Mouse (Mus musculus): ENCODE measurements at regions not wholly inside any gene's neighbourhood (a gene's known extent, or its start where the extent isn't known, plus 50 kb on each side); places are given as distances from the start of the nearest gene placed in this dataset.

- ATAC-seq (ENCODE audit: low FRiP score, low read depth), result peak; percentile 23; the same call in 1 of the 2 replicates
- H3K9me3 ChIP-seq, result no peaks in the 10 kb centered on the region
- no peaks in the 10 kb centered on the region for H3K36me3 ChIP-seq
- 90% methylated on average over 8 of the region's 8 CpGs for WGBS
- H3K27me3 ChIP-seq, result no peaks in the 10 kb centered on the region
- no peak overlapping the region for H3K4me3 ChIP-seq
- no peak overlapping the region for H3K4me2 ChIP-seq (replicated peaks)
- H3K9ac ChIP-seq (replicated peaks), result no peak overlapping the region
- H3K4me1 ChIP-seq, result no peaks in the 10 kb centered on the region
- H3K27ac ChIP-seq (replicated peaks), result no peak overlapping the region
Measured at GRCm38 (mm10) chr16:87060473-87060872, 293.5 kb upstream of the N6amt1 start.

- WGBS, result 82% methylated on average over 8 of the region's 8 CpGs
- no peak for ATAC-seq (ENCODE audit: low FRiP score, low read depth)
- no peak overlapping the region for H3K9ac ChIP-seq (replicated peaks)
- no peak overlapping the region for H3K4me3 ChIP-seq
- H3K27ac ChIP-seq (replicated peaks), result no peak overlapping the region
- no peak overlapping the region for H3K4me2 ChIP-seq (replicated peaks)
- no peaks in the 10 kb centered on the region for H3K36me3 ChIP-seq
- no peaks in the 10 kb centered on the region for H3K27me3 ChIP-seq
- no peaks in the 10 kb centered on the region for H3K9me3 ChIP-seq
- no peaks in the 10 kb centered on the region for H3K4me1 ChIP-seq
Measured at GRCm38 (mm10) chr16:87049741-87050383, 304.1 kb upstream of the N6amt1 start.

GRCm38 (mm10) chr16:87044773-87045561 lies 309.0 kb upstream of the N6amt1 start:
- Histone ChIP-seq H3K36me3 (no peaks in the 10 kb centered on the region), H3K4me2 (replicated peaks) (no peak overlapping the region), H3K9ac (replicated peaks) (no peak overlapping the region), H3K27me3 (no peaks in the 10 kb centered on the region), H3K9me3 (no peaks in the 10 kb centered on the region), H3K4me3 (no peak overlapping the region), H3K27ac (replicated peaks) (no peak overlapping the region), H3K4me1 (no peaks in the 10 kb centered on the region)
- 36% methylated on average over 5 of the region's 5 CpGs for WGBS
- ATAC-seq (ENCODE audit: low FRiP score, low read depth), result 0 out of 2 replicates have a peak, but pooled peaks have one; percentile 41

GRCm38 (mm10) chr16:87043689-87044088 lies 310.3 kb upstream of the N6amt1 start:
- H3K4me1 ChIP-seq, result no peaks in the 10 kb centered on the region
- H3K27ac ChIP-seq (replicated peaks), result no peak overlapping the region

GRCm38 (mm10) chr16:87040366-87040765 lies 313.6 kb upstream of the N6amt1 start:
- no peak for ATAC-seq (ENCODE audit: low FRiP score, low read depth)
- Histone ChIP-seq H3K4me3 (no peak overlapping the region), H3K36me3 (no peaks in the 10 kb centered on the region), H3K27me3 (no peaks in the 10 kb centered on the region), H3K4me1 (no peaks in the 10 kb centered on the region), H3K9ac (replicated peaks) (no peak overlapping the region), H3K27ac (replicated peaks) (no peak overlapping the region), H3K9me3 (no peaks in the 10 kb centered on the region), H3K4me2 (replicated peaks) (no peak overlapping the region)
- 93% methylated on average over 4 of the region's 4 CpGs for WGBS

More at GRCm38 (mm10) chr16:87043689-87044088, 310.3 kb upstream of the N6amt1 start:
- Histone ChIP-seq H3K36me3 (no peaks in the 10 kb centered on the region), H3K27me3 (no peaks in the 10 kb centered on the region), H3K9ac (replicated peaks) (no peak overlapping the region), H3K4me3 (no peak overlapping the region), H3K4me2 (replicated peaks) (no peak overlapping the region), H3K9me3 (no peaks in the 10 kb centered on the region)
- ATAC-seq (ENCODE audit: low FRiP score, low read depth), result no peak

- no peaks in the 10 kb centered on the region for H3K9me3 ChIP-seq
- no peaks in the 10 kb centered on the region for H3K4me1 ChIP-seq
- no peak overlapping the region for H3K4me3 ChIP-seq
- no peak overlapping the region for H3K27ac ChIP-seq (replicated peaks)
- no peak overlapping the region for H3K9ac ChIP-seq (replicated peaks)
- 79% methylated on average over 1 of the region's 1 CpGs for WGBS
- no peaks in the 10 kb centered on the region for H3K36me3 ChIP-seq
- H3K4me2 ChIP-seq (replicated peaks), result no peak overlapping the region
- no peak for ATAC-seq (ENCODE audit: low FRiP score, low read depth)
- H3K27me3 ChIP-seq, result no peaks in the 10 kb centered on the region
Measured at GRCm38 (mm10) chr16:87039861-87040260, 314.1 kb upstream of the N6amt1 start.

GRCm38 (mm10) chr16:87037061-87037460 lies 316.9 kb upstream of the N6amt1 start:
- no peak overlapping the region for H3K4me2 ChIP-seq (replicated peaks)
- H3K9me3 ChIP-seq, result no peaks in the 10 kb centered on the region
- no peak overlapping the region for H3K9ac ChIP-seq (replicated peaks)
- no peaks in the 10 kb centered on the region for H3K27me3 ChIP-seq
- H3K4me3 ChIP-seq, result no peak overlapping the region
- H3K36me3 ChIP-seq, result no peaks in the 10 kb centered on the region
- no peak overlapping the region for H3K27ac ChIP-seq (replicated peaks)
- no peak for ATAC-seq (ENCODE audit: low FRiP score, low read depth)
- H3K4me1 ChIP-seq, result no peaks in the 10 kb centered on the region
- 75% methylated on average over 6 of the region's 6 CpGs for WGBS

GRCm38 (mm10) chr16:87031836-87032235 lies 322.1 kb upstream of the N6amt1 start:
- no peak for ATAC-seq (ENCODE audit: low FRiP score, low read depth)
- Histone ChIP-seq H3K4me3 (no peak overlapping the region), H3K36me3 (no peaks in the 10 kb centered on the region), H3K9me3 (no peaks in the 10 kb centered on the region), H3K4me2 (replicated peaks) (no peak overlapping the region), H3K4me1 (no peaks in the 10 kb centered on the region), H3K27me3 (no peaks in the 10 kb centered on the region), H3K27ac (replicated peaks) (no peak overlapping the region), H3K9ac (replicated peaks) (no peak overlapping the region)
- 82% methylated on average over 3 of the region's 3 CpGs for WGBS

GRCm38 (mm10) chr16:87028516-87029145 lies 325.4 kb upstream of the N6amt1 start:
- H3K27ac ChIP-seq (replicated peaks), result no peak overlapping the region

GRCm38 (mm10) chr16:87027621-87028020 lies 326.4 kb upstream of the N6amt1 start:
- Histone ChIP-seq H3K4me1 (no peaks in the 10 kb centered on the region), H3K9me3 (no peaks in the 10 kb centered on the region), H3K27me3 (no peaks in the 10 kb centered on the region), H3K36me3 (no peaks in the 10 kb centered on the region), H3K4me3 (no peak overlapping the region), H3K4me2 (replicated peaks) (no peak overlapping the region), H3K9ac (replicated peaks) (no peak overlapping the region), H3K27ac (replicated peaks) (no peak overlapping the region)
- WGBS, result 72% methylated on average over 1 of the region's 1 CpGs
- ATAC-seq (ENCODE audit: low FRiP score, low read depth), result no peak

More at GRCm38 (mm10) chr16:87028516-87029145, 325.4 kb upstream of the N6amt1 start:
- Histone ChIP-seq H3K9ac (replicated peaks) (no peak overlapping the region), H3K36me3 (no peaks in the 10 kb centered on the region), H3K4me3 (no peak overlapping the region), H3K27me3 (no peaks in the 10 kb centered on the region), H3K9me3 (no peaks in the 10 kb centered on the region), H3K4me1 (no peaks in the 10 kb centered on the region), H3K4me2 (replicated peaks) (no peak overlapping the region)
- no peak for ATAC-seq (ENCODE audit: low FRiP score, low read depth)
- WGBS, result 83% methylated on average over 5 of the region's 5 CpGs

GRCm38 (mm10) chr16:87022041-87022440 lies 331.9 kb upstream of the N6amt1 start:
- no peak overlapping the region for H3K4me2 ChIP-seq (replicated peaks)
- WGBS, result 90% methylated on average over 4 of the region's 4 CpGs
- no peaks in the 10 kb centered on the region for H3K9me3 ChIP-seq
- no peak overlapping the region for H3K27ac ChIP-seq (replicated peaks)
- H3K9ac ChIP-seq (replicated peaks), result no peak overlapping the region
- ATAC-seq (ENCODE audit: low FRiP score, low read depth), result no peak
- H3K4me3 ChIP-seq, result no peak overlapping the region
- no peaks in the 10 kb centered on the region for H3K27me3 ChIP-seq
- H3K36me3 ChIP-seq, result no peaks in the 10 kb centered on the region
- no peaks in the 10 kb centered on the region for H3K4me1 ChIP-seq

- H3K27ac ChIP-seq (replicated peaks), result no peak overlapping the region
- H3K9ac ChIP-seq (replicated peaks), result no peak overlapping the region
- no peaks in the 10 kb centered on the region for H3K27me3 ChIP-seq
- no peaks in the 10 kb centered on the region for H3K9me3 ChIP-seq
- H3K36me3 ChIP-seq, result no peaks in the 10 kb centered on the region
- no peaks in the 10 kb centered on the region for H3K4me1 ChIP-seq
- ATAC-seq (ENCODE audit: low FRiP score, low read depth), result no peak
- no peak overlapping the region for H3K4me2 ChIP-seq (replicated peaks)
- H3K4me3 ChIP-seq, result no peak overlapping the region
- 90% methylated on average over 7 of the region's 7 CpGs for WGBS
Measured at GRCm38 (mm10) chr16:87017107-87017670, 336.8 kb upstream of the N6amt1 start.
